ENCODE assay signal across 1 mouse cellular context in genomic region chr5:114323105-114323790, GRCm38 (mm10).
TF ChIP-seq lines count a peak whose summit lies in the region.

No protein-coding gene starts in this region.

TF ChIP-seq in MEL, 35 proteins besides CTCF, POLR2A, EP300 and RAD21:
- TF ChIP-seq TCF12 (IDR thresholded peaks at IDR 0.05; ENCODE audit: low read depth, low read length) (no peak), CHD2 (IDR thresholded peaks at IDR 0.05; ENCODE audit: low read length) (no peak), RCOR1 (IDR thresholded peaks at IDR 0.05; ENCODE audit: low read depth, low read length) (no peak), E2F4 (IDR thresholded peaks at IDR 0.05; ENCODE audit: borderline replicate concordance, low read depth, low read length) (no peak), MEF2A (IDR thresholded peaks at IDR 0.05; ENCODE audit: extremely low read depth, insufficient replicate concordance, low read depth, low read length, poor library complexity, severe bottlenecking) (no peak), NRF1 (IDR thresholded peaks at IDR 0.05; ENCODE audit: insufficient read depth, low read depth, low read length, poor library complexity, severe bottlenecking) (no peak), ZMIZ1 (IDR thresholded peaks at IDR 0.05; ENCODE audit: low read depth, low read length) (no peak), TBP (IDR thresholded peaks at IDR 0.05; ENCODE audit: low read depth, low read length) (no peak), BHLHE40 (IDR thresholded peaks at IDR 0.05; ENCODE audit: borderline replicate concordance, low read depth, low read length) (no peak)
TF ChIP-seq in MEL: peak in this region for 0.
